Mouse (Mus musculus) left cerebral cortex, adult 9 months (tissue): ENCODE data around the gene Id1.

Source experiments
- DNase-seq, 2 experiments: peaks; one replicate each; pipeline ENCODE4 v3.0.0; 2022; ENCODE audit warnings: low spot score in 2 of 2

Id1 gene

DNA sequence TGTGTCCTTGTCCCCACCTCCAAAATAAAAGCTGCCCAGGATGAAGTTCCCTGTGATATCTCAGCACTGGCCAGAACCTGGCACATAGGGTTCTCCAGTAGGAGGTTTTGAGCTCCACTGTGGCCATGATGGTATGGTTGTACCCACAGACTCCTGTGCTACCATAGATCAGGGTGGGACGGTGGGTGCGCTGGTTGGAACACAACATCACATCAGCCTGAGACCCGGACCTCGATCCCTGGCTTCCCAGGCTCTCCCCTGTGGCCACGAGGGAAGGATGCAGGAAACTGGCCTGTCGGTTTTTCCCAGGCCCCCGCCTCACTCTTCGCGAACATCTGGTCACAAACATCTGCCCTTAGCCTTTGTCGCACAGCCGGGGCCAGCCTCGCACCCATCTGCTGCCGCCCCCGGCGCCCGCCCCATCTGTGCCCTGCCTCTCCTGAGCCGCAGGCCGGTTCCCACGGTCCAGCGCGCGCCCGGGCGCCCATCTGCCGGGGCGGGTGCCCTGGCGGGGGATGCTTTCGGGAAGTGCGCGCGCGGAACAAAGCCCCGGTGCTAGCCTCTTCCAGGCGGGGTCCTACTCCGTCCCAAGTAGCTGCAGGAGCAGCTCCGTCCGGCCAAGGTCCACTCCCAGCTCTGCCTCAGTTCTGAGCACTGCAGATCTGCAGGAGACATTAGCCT lies 12.3 kb upstream of the Id1 start:
- DNase-seq = no peak

DNA sequence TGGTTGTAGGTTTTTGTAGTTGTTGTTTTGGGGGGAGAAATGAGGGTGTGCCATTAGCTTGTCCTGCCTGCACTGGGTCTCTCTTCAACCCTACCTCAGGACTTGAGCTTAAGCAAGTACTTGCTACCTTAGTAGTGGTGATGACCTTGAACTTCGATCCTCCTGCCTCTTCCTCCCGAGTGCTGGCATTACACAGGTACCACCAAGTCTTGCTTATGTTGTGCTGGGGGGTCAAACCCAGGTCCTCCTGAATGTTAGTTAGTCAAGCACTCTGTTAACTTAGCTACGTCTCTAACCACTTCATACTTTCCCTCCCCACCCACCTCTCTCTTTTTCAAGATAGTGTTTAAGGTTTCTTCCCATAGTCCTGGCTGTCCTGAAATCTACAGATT lies 11.7 kb upstream of the Id1 start:
- DNase-seq = no peak

DNA sequence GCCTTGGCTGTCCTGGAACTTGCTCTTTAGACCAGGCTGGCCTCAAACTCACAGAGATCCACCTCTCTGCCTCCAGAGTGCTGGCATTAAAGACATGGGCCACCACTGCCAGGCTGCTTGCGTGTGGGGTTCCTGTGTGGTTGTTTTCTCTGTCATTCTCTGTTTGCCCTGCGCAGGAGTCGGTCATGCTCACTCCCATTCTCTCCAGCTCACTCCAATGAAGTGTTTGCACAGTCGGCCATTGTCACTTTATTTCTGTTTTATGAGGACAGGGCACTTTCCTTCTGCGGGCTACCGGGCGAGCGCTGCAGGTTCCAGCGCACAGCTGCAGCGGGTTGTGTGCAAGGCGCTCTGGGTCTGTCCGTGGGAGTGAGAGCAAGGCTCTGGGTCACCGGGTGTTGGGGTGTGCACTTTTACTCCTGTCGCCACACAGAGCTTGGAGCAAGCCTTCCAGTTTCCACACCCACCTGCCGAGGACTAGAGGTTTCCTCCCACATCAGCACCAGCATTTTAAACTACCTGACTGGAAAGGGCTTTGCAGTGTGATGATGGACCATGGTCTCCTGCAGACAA lies 10.8 kb upstream of the Id1 start:
- no peak for DNase-seq

DNA sequence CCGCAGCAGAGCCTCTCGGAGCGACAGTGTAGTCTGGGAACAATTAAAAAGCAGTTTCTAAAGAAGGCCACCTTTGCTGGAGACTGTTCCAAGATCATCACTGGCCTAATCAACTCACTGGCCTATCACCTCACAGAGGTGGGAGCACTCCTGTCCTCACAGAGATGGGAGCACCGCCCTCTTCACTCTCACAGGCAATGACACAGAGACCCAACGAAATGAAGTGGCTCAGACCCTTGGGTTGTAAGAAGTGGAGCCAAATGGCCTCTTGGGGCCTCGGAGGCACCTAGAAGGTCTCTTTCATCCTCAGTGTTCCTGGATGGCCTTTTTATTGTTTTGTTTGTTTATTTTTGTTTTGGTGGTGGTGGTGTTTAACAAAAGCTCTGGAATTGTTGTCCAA lies 9.8 kb upstream of the Id1 start:
- DNase-seq = no peak

DNA sequence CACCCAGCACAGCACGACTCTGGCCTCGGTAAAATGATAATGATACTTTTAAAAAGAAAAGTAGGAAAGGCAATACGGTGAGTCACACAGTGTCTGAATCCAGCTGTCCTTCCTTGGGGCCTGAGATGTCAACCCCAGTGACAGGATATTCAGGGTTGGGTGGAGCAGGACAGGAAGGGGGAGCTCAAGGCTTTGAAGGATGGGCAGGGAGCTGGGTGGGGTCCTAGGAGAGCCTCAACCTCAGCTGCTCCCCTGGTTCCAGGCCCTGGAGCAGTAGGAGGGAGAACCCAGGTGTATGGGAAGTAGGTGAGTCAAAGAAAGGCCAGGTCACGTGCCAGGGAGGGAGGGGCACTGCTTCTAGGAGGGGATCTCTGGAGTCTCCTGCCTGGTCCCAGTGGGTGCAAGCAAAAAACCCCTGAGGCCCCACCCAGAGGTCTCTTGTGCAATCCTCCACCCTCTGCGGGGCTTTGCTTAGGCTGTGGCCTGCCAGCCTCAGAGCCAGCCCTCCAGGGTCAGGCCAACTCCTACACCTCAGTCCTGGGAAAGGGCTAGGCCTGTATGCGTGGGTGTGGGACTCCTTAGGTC lies 9.2 kb upstream of the Id1 start:
- no peak for DNase-seq

DNA sequence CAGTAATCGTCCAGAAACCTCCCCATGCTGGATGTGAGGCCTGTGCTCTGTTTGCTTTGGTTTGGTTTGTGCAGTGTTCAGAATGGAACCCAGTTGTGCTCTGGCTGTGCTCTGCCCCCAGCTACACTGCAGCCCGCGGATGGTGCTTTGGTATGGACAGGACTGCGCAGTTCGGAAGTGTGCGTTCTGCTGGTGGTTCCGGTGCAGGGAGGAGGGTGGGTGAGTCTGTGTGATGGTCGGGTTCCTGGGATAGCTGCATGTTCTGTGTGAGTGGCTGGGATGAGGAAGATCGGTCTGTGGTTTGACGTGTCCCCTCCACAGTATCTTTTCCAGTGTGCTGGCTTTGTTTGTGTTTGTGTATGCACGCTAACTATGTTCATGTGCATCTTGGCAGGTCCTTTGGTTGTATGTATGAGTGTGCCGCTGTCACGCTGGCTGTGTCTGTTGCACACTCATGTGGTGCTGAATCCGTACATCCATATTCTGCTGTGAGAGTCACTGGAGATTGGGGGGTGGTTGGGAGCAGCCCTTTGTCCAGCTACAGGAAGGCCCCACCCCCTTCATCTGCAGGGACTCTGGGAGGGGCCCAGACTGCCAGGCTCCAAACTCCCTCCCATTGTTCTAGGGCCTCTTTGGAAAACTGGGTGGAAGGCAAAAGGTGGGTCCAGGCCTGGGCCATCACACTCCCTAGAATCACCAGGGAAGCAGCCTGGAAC lies 8.1 kb upstream of the Id1 start:
- no peak for DNase-seq

DNA sequence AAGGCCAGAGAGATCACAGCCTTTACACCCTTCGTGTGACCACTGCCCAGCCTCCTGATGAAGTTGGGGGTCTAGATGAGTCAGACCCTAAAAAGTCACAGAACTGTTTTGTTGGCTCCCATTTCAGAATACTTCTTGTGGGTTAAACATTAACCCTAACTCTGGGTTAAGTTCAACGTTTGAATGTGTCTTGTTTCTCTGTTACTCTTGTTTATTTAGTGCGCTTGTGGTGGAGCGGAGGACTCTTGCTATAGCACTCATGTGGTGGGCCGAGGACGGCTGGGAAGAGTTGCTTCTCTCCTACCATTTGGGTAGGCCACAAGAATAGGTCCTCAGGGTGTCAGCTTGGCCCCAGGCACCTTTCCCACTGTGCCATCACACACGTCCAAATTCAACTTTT lies 7.5 kb upstream of the Id1 start:
- no peak for DNase-seq

DNA sequence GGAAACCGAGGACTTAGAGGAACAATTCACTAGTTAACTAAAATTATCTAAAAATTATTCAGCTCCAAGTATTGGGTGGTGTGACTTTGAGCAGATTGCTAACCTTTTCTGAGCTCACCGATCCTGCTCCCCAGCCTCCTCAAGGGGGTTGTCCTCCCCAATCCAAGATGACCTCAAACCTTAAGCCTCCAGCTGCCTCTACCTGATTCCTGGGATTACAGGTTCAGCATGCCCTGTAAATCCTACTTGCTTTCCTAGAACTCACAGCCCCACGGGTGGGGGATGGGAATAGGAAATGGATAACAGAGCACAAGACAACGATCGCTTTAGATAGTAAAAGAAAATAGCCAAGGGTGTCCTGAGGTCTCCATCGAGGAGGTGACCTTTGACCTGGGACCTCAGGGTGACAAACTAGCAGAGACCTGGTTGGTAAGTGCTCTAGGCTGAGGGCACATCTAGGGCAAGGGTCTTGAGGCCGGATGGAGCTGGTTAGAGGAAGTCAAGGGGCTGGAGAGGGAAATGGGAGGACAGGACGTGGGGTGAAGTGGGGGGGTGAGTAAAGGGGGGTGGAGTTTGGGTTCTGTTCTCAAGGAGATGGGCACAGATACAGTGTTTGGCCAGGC lies 6.9 kb upstream of the Id1 start:
- no peak for DNase-seq

DNA sequence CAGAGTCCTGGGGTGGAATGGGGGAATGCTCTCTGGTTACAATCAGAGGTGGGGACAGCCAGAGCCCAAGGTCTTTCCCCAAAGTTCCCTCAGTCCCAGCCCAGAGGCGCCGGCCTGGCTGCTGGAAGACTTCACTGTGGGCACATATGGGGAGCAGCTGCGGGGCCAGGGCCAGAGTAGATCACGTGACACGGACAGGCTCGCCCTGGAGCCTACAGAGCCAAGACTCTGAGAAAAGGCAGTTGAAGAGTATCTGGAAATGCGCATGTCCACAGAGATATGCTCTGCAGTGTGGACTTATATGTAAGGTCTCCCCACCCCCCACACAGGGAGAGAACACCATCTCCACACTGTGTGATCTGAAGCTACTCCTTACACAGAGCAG lies 6.4 kb upstream of the Id1 start:
- DNase-seq = no peak

DNA sequence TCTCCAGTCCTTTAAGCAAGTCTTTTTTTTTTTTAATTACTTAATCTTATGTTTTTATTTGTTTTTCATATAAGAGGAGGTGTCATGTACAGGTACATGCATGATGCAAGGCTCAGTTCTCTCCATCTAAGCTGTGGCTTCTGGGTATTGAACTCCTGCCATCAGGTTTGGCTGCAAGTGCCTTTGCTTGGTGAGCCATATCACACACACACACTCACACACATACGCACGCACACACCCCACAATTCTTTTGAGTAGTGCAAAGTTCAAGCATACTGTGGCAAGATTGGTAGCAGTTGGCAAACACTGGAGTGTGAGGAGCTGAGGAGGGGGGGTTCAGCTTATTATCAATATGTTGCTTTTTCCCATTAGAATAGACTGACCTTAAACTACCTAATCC lies 2.9 kb upstream of the Id1 start:
- DNase-seq = no peak

DNA sequence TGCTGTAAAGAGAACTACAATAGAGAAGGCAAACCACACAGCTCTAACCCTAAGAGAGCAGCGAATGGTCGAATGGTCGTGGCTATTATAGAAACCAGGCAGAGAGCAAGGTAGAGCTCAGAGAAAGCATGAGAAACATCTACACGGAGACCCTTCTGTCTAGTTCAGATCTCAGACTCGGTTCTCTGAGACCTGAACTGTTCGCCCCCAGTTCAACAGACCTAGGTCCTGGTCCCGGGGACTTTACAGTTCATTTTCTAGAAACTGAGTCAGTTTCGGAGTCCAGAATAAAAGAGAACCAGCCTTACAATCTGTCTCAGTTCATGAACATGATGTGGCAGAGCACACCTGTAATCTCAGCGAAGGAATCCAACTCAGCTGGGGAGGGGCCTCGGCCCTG lies 1.6 kb upstream of the Id1 start:
- no peak for DNase-seq

DNA sequence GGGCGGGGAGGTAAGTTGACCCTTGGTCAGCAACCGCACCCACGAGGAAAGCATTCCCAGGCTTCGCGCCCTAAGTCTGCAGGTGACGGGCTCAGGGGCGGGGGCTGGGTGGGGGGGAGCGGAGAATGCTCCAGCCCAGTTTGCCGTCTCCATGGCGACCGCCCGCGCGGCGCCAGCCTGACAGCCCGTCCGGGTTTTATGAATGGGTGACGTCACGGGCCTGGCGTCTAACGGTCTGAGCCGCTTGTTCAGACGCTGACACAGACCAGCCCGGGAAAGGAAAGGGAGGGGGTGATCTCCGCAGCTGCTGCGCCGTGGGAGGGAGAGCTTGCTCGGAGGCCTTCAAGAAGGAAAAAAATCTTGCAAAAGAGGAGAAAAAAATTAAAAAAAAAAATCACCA lies 1.1 kb upstream of the Id1 start:
- DNase-seq = peak; percentile 81 to 93

DNA sequence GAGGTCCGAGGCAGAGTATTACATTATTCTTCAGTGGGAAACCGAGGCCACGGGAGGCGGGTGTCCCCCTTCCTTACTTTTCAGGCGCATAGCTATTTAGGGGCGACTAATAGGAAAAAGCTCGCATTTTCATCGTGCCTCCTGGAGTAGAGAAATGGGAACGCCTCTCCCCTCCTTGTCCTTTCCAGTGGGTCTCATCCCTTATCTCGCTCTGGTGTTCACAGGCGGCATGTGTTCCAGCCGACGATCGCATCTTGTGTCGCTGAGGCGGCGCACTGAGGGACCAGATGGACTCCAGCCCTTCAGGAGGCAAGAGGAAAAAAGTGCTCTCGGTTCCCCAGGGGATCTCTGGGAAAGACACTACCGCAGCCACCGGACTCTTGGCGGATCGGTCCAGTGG lies 697 bp downstream of the Id1 start:
- no peak for DNase-seq

DNA sequence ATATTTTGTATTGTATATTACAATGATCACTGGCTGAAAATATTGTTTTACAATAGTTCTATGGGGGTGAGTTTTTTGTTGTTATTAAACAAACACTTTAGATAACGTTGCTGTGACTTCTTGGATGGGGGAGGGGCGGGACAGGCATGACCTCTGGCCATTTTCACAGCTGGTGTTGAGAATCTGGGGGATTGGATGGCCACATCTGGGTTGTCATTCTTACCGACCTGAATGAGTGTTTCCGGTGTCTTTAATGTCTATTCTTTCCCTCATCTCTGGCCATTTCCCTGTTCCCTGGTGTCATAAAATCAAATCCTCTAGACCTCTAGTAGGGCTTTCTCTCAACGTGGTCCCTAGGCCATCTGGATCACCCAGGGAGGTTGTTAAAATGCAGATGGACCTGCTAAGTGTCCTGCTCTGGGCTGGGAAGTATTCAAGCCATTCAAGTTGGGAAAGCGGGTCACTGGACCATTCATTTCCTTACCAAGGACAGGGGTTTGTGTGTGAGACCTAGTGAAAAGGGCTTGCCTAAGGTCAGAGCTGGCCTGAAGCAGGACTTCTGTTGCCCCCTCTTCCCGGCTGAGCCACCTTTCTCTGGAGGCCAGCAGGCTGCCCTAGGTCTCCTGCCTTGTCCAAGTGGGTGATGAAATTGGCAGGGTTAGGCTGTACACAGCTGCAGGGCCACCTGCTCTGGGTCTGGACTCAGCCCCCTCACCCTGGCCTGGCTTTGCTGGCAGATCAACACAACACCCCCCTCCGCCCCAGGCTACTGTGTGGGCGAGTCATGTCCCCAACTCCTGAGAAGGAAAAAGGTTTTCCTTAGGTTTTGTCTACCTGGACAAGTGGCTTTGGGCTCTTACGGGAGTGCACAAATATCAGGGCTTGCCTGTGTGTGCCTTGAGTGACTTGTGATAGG lies 1.5 kb downstream of the Id1 start:
- DNase-seq = no peak

DNA sequence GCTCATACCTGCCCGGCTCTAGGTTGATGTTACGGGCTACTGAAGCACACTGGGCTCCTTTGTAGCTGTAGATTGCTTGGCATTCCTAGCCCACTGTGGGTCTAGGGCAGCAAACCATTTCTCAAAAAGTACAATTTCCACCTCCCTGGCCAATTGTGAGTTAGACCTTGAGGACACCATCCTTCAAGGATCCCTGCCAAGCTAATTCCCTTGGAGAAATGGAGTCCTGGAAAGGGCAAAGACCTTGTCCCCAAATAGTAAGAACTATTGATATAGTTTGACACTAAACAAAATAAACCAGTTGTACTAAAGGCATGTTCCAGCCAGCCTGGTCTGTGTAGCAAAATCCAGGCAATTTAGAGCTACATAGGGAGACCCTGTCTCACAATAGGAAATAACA lies 2.3 kb downstream of the Id1 start:
- no peak for DNase-seq

DNA sequence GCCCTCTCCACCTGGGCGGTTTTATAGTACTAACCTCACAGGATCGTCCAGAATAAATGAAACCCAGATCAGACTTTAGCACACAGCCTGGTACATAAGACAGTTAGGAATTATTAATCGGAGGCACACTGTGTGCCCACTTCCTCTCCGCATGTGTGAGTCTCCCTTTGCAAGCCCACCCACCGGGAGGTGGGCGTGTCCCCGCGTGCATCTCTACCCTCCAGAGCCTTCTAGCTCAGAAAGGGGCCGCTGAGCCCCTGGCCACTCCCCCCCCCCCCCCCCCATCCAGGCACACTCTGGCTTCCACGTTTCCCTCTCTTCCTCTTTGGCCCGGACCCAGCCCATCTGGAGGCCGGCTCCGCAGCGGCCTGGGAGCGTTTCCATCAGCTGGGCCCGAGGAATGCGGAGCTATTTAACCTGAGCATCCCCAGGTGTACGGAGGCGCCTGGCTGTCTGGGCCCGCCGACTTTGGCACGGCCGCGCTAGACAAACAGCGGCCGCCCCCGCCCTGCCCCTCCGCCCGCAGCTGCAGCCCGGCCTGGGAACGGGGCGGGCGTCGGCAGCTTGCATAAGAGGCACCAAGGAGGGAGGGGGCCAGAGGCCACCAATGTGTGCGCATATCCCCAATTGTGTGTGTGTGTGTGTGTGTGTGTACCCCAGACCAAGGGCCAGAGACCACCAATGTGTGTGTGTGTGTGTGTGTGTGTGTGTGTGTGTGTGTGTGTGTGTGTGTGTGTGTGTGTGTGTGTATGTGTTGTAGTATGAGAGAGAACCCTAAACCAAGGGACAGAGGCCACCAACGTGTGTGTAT lies 3.2 kb downstream of the Id1 start:
- peak in 1 of 2 experiments; percentile 32 for DNase-seq

DNA sequence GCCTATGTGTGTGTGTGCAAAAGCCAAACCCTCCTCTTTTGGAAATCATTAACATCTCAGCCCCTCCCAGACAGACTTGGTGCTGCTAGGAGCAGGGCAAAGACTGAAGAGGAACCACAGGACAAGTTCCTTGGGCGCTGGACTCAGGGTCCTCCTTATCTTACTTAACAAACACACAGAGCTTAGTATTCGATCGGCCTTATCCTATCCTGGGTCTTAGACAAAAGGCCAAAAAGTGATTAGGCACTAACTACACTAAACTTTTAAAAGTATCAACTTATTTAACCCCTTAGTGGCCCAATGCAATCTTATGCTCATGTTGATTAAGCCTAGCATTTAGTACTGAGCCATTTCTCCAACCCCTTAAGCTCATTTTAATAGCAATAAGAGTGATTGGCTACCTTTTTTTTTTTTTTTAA lies 3.8 kb downstream of the Id1 start:
- no peak for DNase-seq

DNA sequence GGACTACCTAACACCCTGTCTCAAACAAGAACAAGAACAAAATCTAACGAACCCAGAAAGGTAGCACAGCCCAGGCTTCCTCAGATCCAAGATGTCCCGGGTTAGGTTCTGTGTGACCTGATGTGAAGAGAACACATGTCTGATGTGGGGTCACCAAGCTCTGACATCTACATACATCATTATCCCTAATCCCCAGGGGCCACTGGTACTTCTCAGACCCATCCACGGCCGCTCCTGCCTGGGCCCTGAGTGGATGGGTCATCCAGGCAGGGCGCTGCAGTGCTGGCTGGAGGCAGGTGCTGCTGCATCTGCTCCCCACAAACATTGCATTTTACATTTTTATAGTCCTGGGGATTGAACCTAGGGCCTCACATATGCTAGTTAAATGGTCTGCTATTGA lies 4.4 kb downstream of the Id1 start:
- DNase-seq = no peak

DNA sequence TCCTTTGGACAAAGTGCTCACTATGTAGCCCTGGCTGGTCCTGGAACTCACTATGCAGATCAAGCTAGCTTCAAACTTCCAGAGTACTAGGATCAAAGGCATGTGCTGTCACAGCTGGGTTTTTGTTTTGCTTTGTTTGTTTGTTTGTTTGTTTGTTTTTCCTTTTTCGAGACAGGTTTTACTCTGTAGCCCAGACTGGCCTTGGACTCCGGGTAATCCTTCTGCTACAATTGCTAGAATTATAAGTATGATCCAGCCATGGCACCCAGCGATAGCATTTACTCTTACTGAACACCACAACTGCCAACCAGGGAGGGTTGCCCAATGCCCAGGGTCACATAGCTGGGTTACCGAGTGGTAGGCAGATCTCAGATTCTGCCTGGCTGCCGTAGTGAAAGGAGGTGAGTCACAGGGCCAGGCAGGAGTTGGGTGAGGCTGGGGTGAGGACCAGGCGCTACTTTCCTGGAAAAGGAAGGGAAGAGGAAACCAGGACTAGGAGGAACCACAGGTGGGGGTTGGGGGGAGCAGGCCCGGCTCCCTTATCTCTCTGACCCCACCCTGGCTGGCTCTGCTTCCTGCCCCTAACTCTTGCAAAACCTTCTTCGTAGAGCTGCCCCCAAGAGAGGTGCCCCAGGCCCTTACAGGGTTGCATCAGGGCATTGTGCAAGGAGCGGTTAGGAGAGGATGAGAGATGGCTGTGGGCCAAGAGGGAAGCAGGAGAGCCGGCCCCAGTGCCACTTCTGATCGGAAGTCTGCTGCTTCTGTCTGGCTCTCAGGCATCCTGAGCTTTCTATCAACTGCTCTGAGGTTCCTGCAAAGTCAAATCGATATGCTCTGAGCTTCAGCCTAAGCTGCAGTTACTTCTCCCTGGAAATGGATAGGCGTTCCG lies 5.3 kb downstream of the Id1 start:
- peak in 1 of 2 experiments; percentile 38 for DNase-seq

DNA sequence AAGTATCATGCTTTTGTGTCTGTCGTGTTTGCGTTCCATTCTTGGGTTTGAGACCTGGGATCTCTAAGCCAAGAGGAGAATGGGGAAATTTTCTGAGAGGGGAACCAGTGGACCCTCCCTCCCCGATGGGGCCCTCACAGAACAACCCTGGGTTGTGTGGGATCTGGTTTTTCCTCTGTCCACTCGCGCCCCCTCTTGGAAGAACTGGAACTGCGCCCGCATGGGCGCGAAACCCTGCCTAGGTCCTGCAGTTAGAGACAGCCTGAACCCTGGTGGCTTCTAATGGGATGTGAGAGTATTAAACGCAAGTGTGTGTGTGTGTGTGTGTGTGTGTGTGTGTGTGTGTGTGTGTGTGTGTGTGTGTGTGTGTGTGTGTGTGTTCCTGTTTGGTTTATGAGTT lies 6.4 kb downstream of the Id1 start:
- no peak for DNase-seq
